Comparison of ENCODE assay signal across 10 mouse cellular contexts in the genomic region with DNA sequence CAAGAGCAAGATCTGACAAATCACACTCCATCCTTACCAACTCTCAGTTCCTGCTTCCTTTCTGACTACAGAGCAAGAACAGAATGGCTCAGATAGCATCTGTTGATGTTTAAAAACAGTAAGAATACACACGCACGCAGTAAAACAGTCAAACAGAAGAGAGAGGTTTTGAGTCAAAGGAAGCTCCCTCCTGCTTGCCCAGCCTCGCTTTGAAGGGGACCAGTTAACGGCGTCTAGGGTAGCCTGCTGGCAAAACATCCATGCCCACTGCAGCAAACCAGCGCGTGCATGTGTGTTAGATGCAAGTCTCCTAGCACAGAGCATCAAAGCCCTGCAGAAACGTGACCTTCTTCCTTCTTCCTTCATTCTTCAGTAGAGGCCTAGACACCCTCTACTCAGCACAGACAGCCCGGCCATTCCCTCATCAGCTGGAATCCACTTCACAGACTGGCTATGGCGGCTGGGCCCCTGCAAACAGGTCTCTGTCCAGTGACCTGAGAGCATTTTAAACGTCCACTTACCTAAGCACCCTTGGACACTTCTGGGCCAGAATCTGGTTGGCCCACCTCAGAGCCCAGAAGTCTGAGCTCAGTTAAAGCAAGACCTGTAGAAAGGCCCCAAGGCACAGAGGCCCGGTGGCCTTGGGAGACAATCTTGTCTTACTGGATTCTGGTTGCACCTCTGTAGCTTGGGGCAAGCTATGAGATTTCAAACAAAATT. TPM values are rescaled to one million over a fixed set of nuclear protein-coding genes. Genes with fewer than 3 reads are reported as not detected.
DNase-seq lines count a peak whose midpoint lies in the region; ATAC-seq and TF ChIP-seq lines count a peak whose summit lies in the region.
"Had no signal": no experiment of that assay in that cellular context is flagged by ENCODE, and none has a peak within 500 bp of the region (broad histone marks: within the 10 kb centered on the region; RNA-seq: fewer than 3 reads in every experiment).

No protein-coding gene starts in this region.

- peaks cover 25% of the 10 kb centered on the region for H3K4me1 ChIP-seq in intestine, embryonic 15.5 days (replicated peaks)
- peaks cover 13% of the 10 kb centered on the region; the same call in 1 of the 2 replicates for H3K4me1 ChIP-seq in intestine, postnatal 0 days (replicated peaks; ENCODE audit: control insufficient read depth, insufficient read depth, low read length)
- peaks cover 26% of the 10 kb centered on the region for H3K4me1 ChIP-seq in limb, embryonic 15.5 days

- H3K27ac ChIP-seq in intestine, embryonic 15.5 days: peak overlapping the region; percentile 28; the same call in 1 of the 2 replicates
- no peak overlapping the region for H3K27ac ChIP-seq in intestine, postnatal 0 days (ENCODE audit: low read depth, low read length)
- peak overlapping the region; percentile 58 for H3K27ac ChIP-seq in limb, embryonic 15.5 days
- H3K27ac ChIP-seq: stomach, embryonic 15.5 days had no signal

- no peaks in the 10 kb centered on the region for H3K36me3 ChIP-seq in intestine, embryonic 15.5 days
- H3K36me3 ChIP-seq in intestine, postnatal 0 days (ENCODE audit: control insufficient read depth, insufficient read depth): no peaks in the 10 kb centered on the region
- no peaks in the 10 kb centered on the region for H3K36me3 ChIP-seq in limb, embryonic 15.5 days
- H3K36me3 ChIP-seq: stomach, embryonic 15.5 days had no signal

- no peaks in the 10 kb centered on the region for H3K27me3 ChIP-seq in intestine, embryonic 15.5 days (replicated peaks)
- no peaks in the 10 kb centered on the region for H3K27me3 ChIP-seq in intestine, postnatal 0 days (replicated peaks; ENCODE audit: control insufficient read depth, insufficient read depth, low read length)
- no peaks in the 10 kb centered on the region for H3K27me3 ChIP-seq in limb, embryonic 15.5 days
- H3K27me3 ChIP-seq: stomach, embryonic 15.5 days had no signal

- H3K4me2 ChIP-seq in intestine, embryonic 15.5 days (replicated peaks): no peak overlapping the region
- no peak overlapping the region for H3K4me2 ChIP-seq in intestine, postnatal 0 days (replicated peaks; ENCODE audit: low read depth)
- no peak overlapping the region for H3K4me2 ChIP-seq in limb, embryonic 15.5 days
- H3K4me2 ChIP-seq: stomach, embryonic 15.5 days had no signal

- 64% methylated on average over 12 of the region's 12 CpGs for WGBS in intestine, embryonic 15.5 days
- 78% methylated on average over 12 of the region's 12 CpGs for WGBS in intestine, postnatal 0 days
- 58% methylated on average over 12 of the region's 12 CpGs for WGBS in limb, embryonic 15.5 days

- no peaks in the 10 kb centered on the region for H3K9me3 ChIP-seq in intestine, embryonic 15.5 days
- H3K9me3 ChIP-seq in intestine, postnatal 0 days (ENCODE audit: control insufficient read depth): no peaks in the 10 kb centered on the region
- no peaks in the 10 kb centered on the region for H3K9me3 ChIP-seq in limb, embryonic 15.5 days
- H3K9me3 ChIP-seq: stomach, embryonic 15.5 days had no signal

- no peak overlapping the region for H3K4me3 ChIP-seq in intestine, embryonic 15.5 days (replicated peaks)
- no peak overlapping the region for H3K4me3 ChIP-seq in intestine, postnatal 0 days (ENCODE audit: low read depth, low read length)
- H3K4me3 ChIP-seq in limb, embryonic 15.5 days: no peak overlapping the region
- H3K4me3 ChIP-seq: stomach, embryonic 15.5 days had no signal

- ATAC-seq in intestine, embryonic 15.5 days: no peak
- no peak for ATAC-seq in intestine, postnatal 0 days
- no peak for ATAC-seq in limb, embryonic 15.5 days (ENCODE audit: insufficient number of reproducible peaks, low FRiP score, low TSS enrichment, low read depth)
- ATAC-seq: forebrain, postnatal 0 days had no signal

- peak; percentile 17 for DNase-seq in urinary bladder, adult 2 months (ENCODE audit: low spot score)
- DNase-seq in urinary bladder, postnatal 36 days (ENCODE audit: low spot score in 2 of 2): no peak
- DNase-seq in layer of hippocampus, postnatal 10 days (ENCODE audit: low spot score in 2 of 2): no peak
- DNase-seq in embryo, embryonic 10 days (ENCODE audit: low spot score): no peak
- DNase-seq: forebrain, postnatal 0 days; layer of hippocampus, postnatal 36 days had no signal

- no peak overlapping the region for H3K9ac ChIP-seq in intestine, embryonic 15.5 days
- no peak overlapping the region for H3K9ac ChIP-seq in intestine, postnatal 0 days (ENCODE audit: low read depth, low read length)
- no peak overlapping the region for H3K9ac ChIP-seq in limb, embryonic 15.5 days
- H3K9ac ChIP-seq: forebrain, postnatal 0 days; stomach, embryonic 15.5 days had no signal

- TF ChIP-seq CTCF in intestine, postnatal 0 days (IDR thresholded peaks at IDR 0.05; ENCODE audit: low read depth): no peak

RNA-seq across cellular contexts. Expression of gene Zfp36l2, which starts 24.5 kb away (rescaled TPM):
- 23.2 and 29.7 TPM in 2 replicates for polyA plus RNA-seq in intestine, embryonic 15.5 days (2015; fragmentation: Nextera tagmentation; extraction: Ambion mirVana)
- 29.6 and 32.0 TPM in 2 replicates for polyA plus RNA-seq in intestine, postnatal 0 days (2015; fragmentation: Nextera tagmentation; extraction: Ambion mirVana)
- polyA plus RNA-seq in urinary bladder, adult 2 months (2012; rRNA removed): 67.9 and 84.3 TPM in 2 replicates
- 19.5 and 22.5 TPM in 2 replicates for polyA plus RNA-seq in limb, embryonic 15.5 days (2015; fragmentation: Nextera tagmentation; extraction: Ambion mirVana)
- 10 to 100 TPM; 24.4 to 25.4 TPM for total RNA-seq in layer of hippocampus, postnatal 10 days (2021)
